Mouse (Mus musculus): ENCODE data around the gene Oser1.

- TF ChIP-seq CTCF (IDR thresholded peaks at IDR 0.05; ENCODE audit: low read depth) (no peak), EP300 (IDR thresholded peaks at IDR 0.05; ENCODE audit: low read depth) (no peak)
Observed at GRCm38 (mm10) chr2:163464562-163464961, 40.1 kb upstream of the Oser1 start.
